Mouse (Mus musculus): ENCODE results near the gene Rasa2. TPM values are rescaled to one million over a fixed set of nuclear protein-coding genes. Genes with fewer than 3 reads are reported as not detected.

The Rasa2 gene
- polyA plus RNA-seq, 1 experiment = 2.6 TPM

- H3K27me3 ChIP-seq (ENCODE audit: control insufficient read depth, insufficient read depth, low read length) = no peaks in the 10 kb centered on the region
- no peak overlapping the region for H3K4me3 ChIP-seq (ENCODE audit: extremely low read depth, insufficient read depth, insufficient read length)
- 85% methylated on average over 8 of the region's 8 CpGs for WGBS
- no peaks in the 10 kb centered on the region for H3K36me3 ChIP-seq (ENCODE audit: control insufficient read depth, insufficient read depth, low read length)
- DNase-seq (ENCODE audit: low read depth in 1 of 2, low spot score in 2 of 2) = no peak
- H3K27ac ChIP-seq (ENCODE audit: insufficient read depth, low read length) = no peak overlapping the region
- H3K4me1 ChIP-seq (ENCODE audit: control insufficient read depth, insufficient read depth, insufficient read length) = no peaks in the 10 kb centered on the region
- TF ChIP-seq POLR2A (IDR thresholded peaks at IDR 0.05; ENCODE audit: low read depth, low read length) (no peak), CTCF (IDR thresholded peaks at IDR 0.05; ENCODE audit: extremely low read depth, insufficient read depth, insufficient read length, insufficient replicate concordance) (no peak)
Measured at GRCm38 (mm10) chr9:96674301-96674700, 42.9 kb upstream of the Rasa2 start.

GRCm38 (mm10) chr9:96672466-96672865, 41.0 kb upstream of the Rasa2 start:
- Histone ChIP-seq H3K36me3 (ENCODE audit: control insufficient read depth, insufficient read depth, low read length) (no peaks in the 10 kb centered on the region), H3K27ac (ENCODE audit: insufficient read depth, low read length) (no peak overlapping the region), H3K27me3 (ENCODE audit: control insufficient read depth, insufficient read depth, low read length) (no peaks in the 10 kb centered on the region), H3K4me3 (ENCODE audit: extremely low read depth, insufficient read depth, insufficient read length) (no peak overlapping the region), H3K4me1 (ENCODE audit: control insufficient read depth, insufficient read depth, insufficient read length) (no peaks in the 10 kb centered on the region)
- 83% methylated on average over 2 of the region's 2 CpGs for WGBS
- TF ChIP-seq POLR2A (IDR thresholded peaks at IDR 0.05; ENCODE audit: low read depth, low read length) = no peak
- TF ChIP-seq CTCF (IDR thresholded peaks at IDR 0.05; ENCODE audit: extremely low read depth, insufficient read depth, insufficient read length, insufficient replicate concordance) = no peak
- no peak for DNase-seq (ENCODE audit: low read depth in 1 of 2, low spot score in 2 of 2)

GRCm38 (mm10) chr9:96671249-96671648, 39.8 kb upstream of the Rasa2 start:
- Histone ChIP-seq H3K4me3 (ENCODE audit: extremely low read depth, insufficient read depth, insufficient read length) (no peak overlapping the region), H3K4me1 (ENCODE audit: control insufficient read depth, insufficient read depth, insufficient read length) (no peaks in the 10 kb centered on the region), H3K27me3 (ENCODE audit: control insufficient read depth, insufficient read depth, low read length) (no peaks in the 10 kb centered on the region), H3K36me3 (ENCODE audit: control insufficient read depth, insufficient read depth, low read length) (no peaks in the 10 kb centered on the region), H3K27ac (ENCODE audit: insufficient read depth, low read length) (no peak overlapping the region)
- DNase-seq (ENCODE audit: low read depth in 1 of 2, low spot score in 2 of 2) = no peak
- TF ChIP-seq CTCF (IDR thresholded peaks at IDR 0.05; ENCODE audit: extremely low read depth, insufficient read depth, insufficient read length, insufficient replicate concordance) (no peak), POLR2A (IDR thresholded peaks at IDR 0.05; ENCODE audit: low read depth, low read length) (no peak)
- WGBS = 94% methylated on average over 12 of the region's 12 CpGs

GRCm38 (mm10) chr9:96669877-96670276, 38.5 kb upstream of the Rasa2 start:
- peak overlapping the region; percentile 53 for H3K27ac ChIP-seq (ENCODE audit: insufficient read depth, low read length)
- H3K4me3 ChIP-seq (ENCODE audit: extremely low read depth, insufficient read depth, insufficient read length) = peak overlapping the region; percentile 60
- WGBS = under 1% methylated on average over 15 of the region's 15 CpGs
- no peaks in the 10 kb centered on the region for H3K4me1 ChIP-seq (ENCODE audit: control insufficient read depth, insufficient read depth, insufficient read length)
- H3K36me3 ChIP-seq (ENCODE audit: control insufficient read depth, insufficient read depth, low read length) = no peaks in the 10 kb centered on the region
- TF ChIP-seq CTCF (IDR thresholded peaks at IDR 0.05; ENCODE audit: extremely low read depth, insufficient read depth, insufficient read length, insufficient replicate concordance) = peak; percentile 91
- TF ChIP-seq POLR2A (IDR thresholded peaks at IDR 0.05; ENCODE audit: low read depth, low read length) = no peak
- no peaks in the 10 kb centered on the region for H3K27me3 ChIP-seq (ENCODE audit: control insufficient read depth, insufficient read depth, low read length)
- DNase-seq (ENCODE audit: low read depth in 1 of 2, low spot score in 2 of 2) = peak; percentile 89 to 93

GRCm38 (mm10) chr9:96668628-96669027, 37.2 kb upstream of the Rasa2 start:
- Histone ChIP-seq H3K4me3 (ENCODE audit: extremely low read depth, insufficient read depth, insufficient read length) (no peak overlapping the region), H3K36me3 (ENCODE audit: control insufficient read depth, insufficient read depth, low read length) (no peaks in the 10 kb centered on the region), H3K27me3 (ENCODE audit: control insufficient read depth, insufficient read depth, low read length) (no peaks in the 10 kb centered on the region), H3K27ac (ENCODE audit: insufficient read depth, low read length) (no peak overlapping the region), H3K4me1 (ENCODE audit: control insufficient read depth, insufficient read depth, insufficient read length) (no peaks in the 10 kb centered on the region)
- DNase-seq (ENCODE audit: low read depth in 1 of 2, low spot score in 2 of 2) = peak; percentile 30 to 72
- TF ChIP-seq CTCF (IDR thresholded peaks at IDR 0.05; ENCODE audit: extremely low read depth, insufficient read depth, insufficient read length, insufficient replicate concordance) = peak; percentile 74; the same call in 1 of the 2 replicates
- no peak for TF ChIP-seq POLR2A (IDR thresholded peaks at IDR 0.05; ENCODE audit: low read depth, low read length)
- 55% methylated on average over 5 of the region's 5 CpGs for WGBS

GRCm38 (mm10) chr9:96660510-96661244, 29.3 kb upstream of the Rasa2 start:
- TF ChIP-seq POLR2A (IDR thresholded peaks at IDR 0.05; ENCODE audit: low read depth, low read length) = no peak
- TF ChIP-seq CTCF (IDR thresholded peaks at IDR 0.05; ENCODE audit: extremely low read depth, insufficient read depth, insufficient read length, insufficient replicate concordance) = no peak
- H3K27me3 ChIP-seq (ENCODE audit: control insufficient read depth, insufficient read depth, low read length) = no peaks in the 10 kb centered on the region
- 86% methylated on average over 10 of the region's 10 CpGs for WGBS
- no peaks in the 10 kb centered on the region for H3K4me1 ChIP-seq (ENCODE audit: control insufficient read depth, insufficient read depth, insufficient read length)
- H3K27ac ChIP-seq (ENCODE audit: insufficient read depth, low read length) = no peak overlapping the region
- DNase-seq (ENCODE audit: low read depth in 1 of 2, low spot score in 2 of 2) = no peak
- H3K36me3 ChIP-seq (ENCODE audit: control insufficient read depth, insufficient read depth, low read length) = no peaks in the 10 kb centered on the region
- H3K4me3 ChIP-seq (ENCODE audit: extremely low read depth, insufficient read depth, insufficient read length) = no peak overlapping the region

- Histone ChIP-seq H3K27ac (ENCODE audit: insufficient read depth, low read length) (no peak overlapping the region), H3K36me3 (ENCODE audit: control insufficient read depth, insufficient read depth, low read length) (no peaks in the 10 kb centered on the region), H3K27me3 (ENCODE audit: control insufficient read depth, insufficient read depth, low read length) (no peaks in the 10 kb centered on the region), H3K4me1 (ENCODE audit: control insufficient read depth, insufficient read depth, insufficient read length) (no peaks in the 10 kb centered on the region), H3K4me3 (ENCODE audit: extremely low read depth, insufficient read depth, insufficient read length) (no peak overlapping the region)
- TF ChIP-seq CTCF (IDR thresholded peaks at IDR 0.05; ENCODE audit: extremely low read depth, insufficient read depth, insufficient read length, insufficient replicate concordance) (no peak), POLR2A (IDR thresholded peaks at IDR 0.05; ENCODE audit: low read depth, low read length) (no peak)
- DNase-seq (ENCODE audit: low read depth in 1 of 2, low spot score in 2 of 2) = no peak
- 71% methylated on average over 2 of the region's 2 CpGs for WGBS
Measured at GRCm38 (mm10) chr9:96659801-96660200, 28.4 kb upstream of the Rasa2 start.

All from spleen, adult 2 months (tissue).